Mouse (Mus musculus) megakaryocyte, embryonic 14.5 days (primary cell): Measurements from ENCODE around the gene Gm20517. TPM values are rescaled to one million over a fixed set of nuclear protein-coding genes. Genes with fewer than 3 reads are reported as not detected.

Source experiments
- H3K27me3 ChIP-seq: replicated peaks from 2 replicates; pipeline ENCODE3; 2012; ENCODE audit warnings: inconsistent platforms
- H3K36me3 ChIP-seq: replicated peaks from 2 replicates; pipeline ENCODE3; 2012; ENCODE audit warnings: low read length, inconsistent platforms, mixed read lengths
- H3K4me1 ChIP-seq: 2 replicates; pipeline ENCODE4 v1.6.1; 2012; ENCODE audit warnings: inconsistent platforms
- H3K4me3 ChIP-seq: replicated peaks from 2 replicates; pipeline ENCODE3; 2012; ENCODE audit warnings: moderate library complexity, mild to moderate bottlenecking, inconsistent platforms
- H3K9me3 ChIP-seq: 2 replicates; pipeline ENCODE4 v1.6.1; 2012; ENCODE audit warnings: inconsistent platforms
- FLI1 ChIP-seq: IDR thresholded peaks from 2 replicates; pipeline ENCODE4 v1.6.1; 2012; ENCODE audit warnings: low read length, inconsistent platforms, mixed read lengths
- GATA1 ChIP-seq: IDR thresholded peaks from 3 replicates; pipeline ENCODE4 v1.6.1; 2012; ENCODE audit warnings: mixed read lengths, low read length, inconsistent platforms, borderline replicate concordance
- polyA plus RNA-seq: library from polyadenylated mRNA; stranded (reverse); fragments of >175 nt; gene quantifications from 2 replicates; pipeline ENCODE4 v1.2.3, GENCODE M21; 2012; ENCODE audit warnings: low replicate concordance; ENCODE audit not compliant: insufficient read depth

Gene Gm20517
- polyA plus RNA-seq, 1 experiment: 0.29 TPM

DNA sequence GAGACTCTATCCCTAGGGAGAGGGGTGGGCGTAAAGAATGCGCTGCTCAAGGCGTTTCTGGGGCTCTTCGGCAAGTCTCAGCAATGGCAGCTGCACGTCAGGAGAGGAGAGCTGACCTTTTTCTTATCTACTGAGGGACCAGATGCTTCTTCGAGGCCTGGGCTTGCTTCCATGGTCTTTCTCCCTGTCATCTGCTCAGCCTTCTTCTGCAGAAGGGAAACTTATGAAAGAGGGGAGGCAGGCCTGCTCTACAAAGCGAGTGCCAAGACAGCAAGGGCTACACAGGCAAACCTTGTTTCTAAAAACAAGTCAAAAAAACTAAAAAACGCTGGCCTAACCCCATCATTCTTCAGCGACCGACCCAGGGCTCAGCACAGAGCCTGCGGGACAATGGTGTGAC is 36.6 kb upstream of the Gm20517 start:
- no peak for TF ChIP-seq GATA1
- TF ChIP-seq FLI1: no peak
- Histone ChIP-seq H3K4me1 (peaks cover 55% of the 10 kb centered on the region), H3K27me3 (peaks cover 11% of the 10 kb centered on the region), H3K36me3 (peaks cover 47% of the 10 kb centered on the region), H3K9me3 (no peaks in the 10 kb centered on the region), H3K4me3 (no peak overlapping the region)

GRCm38 (mm10) chr17:47578655-47579054 is 32.7 kb upstream of the Gm20517 start:
- Histone ChIP-seq H3K36me3 (peaks cover 47% of the 10 kb centered on the region), H3K4me1 (peaks cover 32% of the 10 kb centered on the region), H3K27me3 (peaks cover 4% of the 10 kb centered on the region), H3K4me3 (no peak overlapping the region), H3K9me3 (no peaks in the 10 kb centered on the region)
- TF ChIP-seq GATA1 (no peak), FLI1 (no peak)

DNA sequence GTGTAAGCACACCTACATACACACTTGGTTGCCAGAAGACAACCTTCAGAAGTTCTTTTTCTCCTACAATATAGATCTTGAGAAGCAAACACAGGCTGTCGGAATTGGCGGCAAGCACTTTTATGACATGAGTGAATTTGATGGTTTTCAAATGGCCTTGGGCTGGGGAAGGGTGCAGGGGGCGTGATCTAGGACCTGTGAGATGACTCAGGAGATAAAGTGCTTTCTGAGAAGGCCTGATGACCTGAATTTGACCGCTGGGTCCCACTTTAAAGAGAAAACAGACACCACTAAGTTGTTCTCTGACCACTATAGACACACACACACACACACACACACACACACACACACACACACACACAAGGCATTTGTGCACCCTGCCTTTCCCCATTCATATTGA is 30.4 kb upstream of the Gm20517 start:
- Histone ChIP-seq H3K27me3 (no peaks in the 10 kb centered on the region), H3K4me3 (no peak overlapping the region), H3K9me3 (no peaks in the 10 kb centered on the region), H3K4me1 (peaks cover 17% of the 10 kb centered on the region), H3K36me3 (peaks cover 59% of the 10 kb centered on the region)
- no peak for TF ChIP-seq FLI1
- no peak for TF ChIP-seq GATA1

- Histone ChIP-seq H3K27me3 (no peaks in the 10 kb centered on the region), H3K9me3 (no peaks in the 10 kb centered on the region), H3K36me3 (peaks cover 44% of the 10 kb centered on the region), H3K4me3 (no peak overlapping the region), H3K4me1 (peaks cover 40% of the 10 kb centered on the region)
- TF ChIP-seq FLI1 (no peak), GATA1 (no peak)
Measured at GRCm38 (mm10) chr17:47588517-47588916, 22.9 kb upstream of the Gm20517 start.

- Histone ChIP-seq H3K9me3 (no peaks in the 10 kb centered on the region), H3K4me1 (peaks cover 45% of the 10 kb centered on the region), H3K4me3 (peak overlapping the region; percentile 16), H3K27me3 (no peaks in the 10 kb centered on the region), H3K36me3 (peaks cover 37% of the 10 kb centered on the region)
- TF ChIP-seq FLI1 (no peak), GATA1 (peak; percentile 42; the same call in 1 of the 3 replicates)
Measured at GRCm38 (mm10) chr17:47591073-47591472, 20.3 kb upstream of the Gm20517 start.

DNA sequence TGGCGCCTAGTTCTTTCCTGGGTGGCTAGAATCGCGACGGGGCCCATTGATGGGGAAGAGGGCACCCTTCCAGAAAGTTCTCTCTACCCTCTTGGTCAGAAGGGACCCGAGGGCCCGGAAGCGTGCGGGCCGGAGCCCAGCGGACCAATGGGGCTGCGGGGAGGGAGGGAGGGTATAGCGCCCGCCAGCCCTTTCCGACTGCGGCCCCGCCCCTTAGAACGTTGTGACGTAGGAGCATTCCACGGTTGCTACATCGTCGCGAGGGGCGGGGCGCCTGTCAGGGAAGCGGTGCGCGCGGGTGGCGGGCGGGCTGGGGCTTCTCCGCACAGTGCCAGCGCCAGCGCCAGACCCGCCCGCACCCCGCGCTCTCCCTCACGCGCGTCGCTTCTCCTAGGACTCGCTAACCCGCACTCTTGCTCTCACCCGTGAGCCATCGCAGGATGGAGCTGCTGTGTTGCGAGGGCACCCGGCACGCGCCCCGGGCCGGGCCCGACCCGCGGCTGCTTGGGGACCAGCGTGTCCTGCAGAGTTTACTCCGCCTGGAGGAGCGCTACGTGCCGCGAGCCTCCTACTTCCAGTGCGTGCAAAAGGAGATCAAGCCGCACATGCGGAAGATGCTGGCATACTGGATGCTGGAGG is 18.1 kb upstream of the Gm20517 start:
- peak overlapping the region; percentile 98 for H3K4me3 ChIP-seq
- no peaks in the 10 kb centered on the region for H3K27me3 ChIP-seq
- TF ChIP-seq FLI1 (no peak), GATA1 (no peak)
- H3K36me3 ChIP-seq: peaks cover 50% of the 10 kb centered on the region
- H3K4me1 ChIP-seq: peaks cover 67% of the 10 kb centered on the region
- H3K9me3 ChIP-seq: no peaks in the 10 kb centered on the region

GRCm38 (mm10) chr17:47593854-47594182 is 17.6 kb upstream of the Gm20517 start:
- Histone ChIP-seq H3K4me1 (peaks cover 72% of the 10 kb centered on the region), H3K27me3 (no peaks in the 10 kb centered on the region), H3K9me3 (no peaks in the 10 kb centered on the region), H3K36me3 (peaks cover 55% of the 10 kb centered on the region), H3K4me3 (peak overlapping the region; percentile 98)
- TF ChIP-seq GATA1 (no peak), FLI1 (no peak)

- H3K4me3 ChIP-seq: peak overlapping the region; percentile 98
- H3K36me3 ChIP-seq: peaks cover 58% of the 10 kb centered on the region
- TF ChIP-seq GATA1: no peak
- H3K27me3 ChIP-seq: no peaks in the 10 kb centered on the region
- H3K9me3 ChIP-seq: no peaks in the 10 kb centered on the region
- peaks cover 72% of the 10 kb centered on the region for H3K4me1 ChIP-seq
Measured at GRCm38 (mm10) chr17:47594183-47594968, 17.0 kb upstream of the Gm20517 start.

- H3K4me1 ChIP-seq: peaks cover 72% of the 10 kb centered on the region
Measured at GRCm38 (mm10) chr17:47594969-47595247, 16.5 kb upstream of the Gm20517 start.

More at GRCm38 (mm10) chr17:47594969-47595247, 16.5 kb upstream of the Gm20517 start:
- Histone ChIP-seq H3K4me3 (peak overlapping the region; percentile 98), H3K9me3 (no peaks in the 10 kb centered on the region), H3K27me3 (no peaks in the 10 kb centered on the region), H3K36me3 (peaks cover 58% of the 10 kb centered on the region)
- no peak for TF ChIP-seq GATA1
- no peak for TF ChIP-seq FLI1
